Mouse (Mus musculus): ENCODE measurements around the gene Casz1.

DNA sequence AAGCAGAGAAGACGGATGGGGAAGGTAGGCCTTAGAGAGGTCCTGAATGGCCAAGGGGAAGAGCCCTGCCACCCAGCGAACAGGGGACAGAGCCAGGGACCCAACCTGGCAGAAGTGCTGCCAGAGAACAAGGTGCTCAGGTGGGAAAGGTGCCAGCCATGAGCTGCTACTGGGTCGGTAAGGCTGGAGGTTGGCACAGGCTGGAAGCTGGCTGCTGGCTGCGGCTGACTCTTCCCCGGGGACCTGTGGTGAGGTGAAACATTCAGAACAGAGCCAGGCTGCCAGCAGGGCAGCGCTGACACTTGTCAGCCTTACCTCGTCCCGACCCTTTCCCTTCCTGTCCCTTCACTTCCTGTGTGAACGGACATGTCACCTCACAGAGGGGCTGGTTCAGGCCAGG is 124.1 kb downstream of the Casz1 start:
- no peak for TF ChIP-seq CTCF (IDR thresholded peaks at IDR 0.05; ENCODE audit: low read depth, low read length)
- no peak for TF ChIP-seq GATA1 (IDR thresholded peaks at IDR 0.05; ENCODE audit: borderline replicate concordance, low read length)
- TF ChIP-seq TAL1 (conservative IDR thresholded peaks at IDR 0.05; ENCODE audit: low read depth, low read length) = no peak
